Mouse (Mus musculus) lung, postnatal 0 days (tissue): ENCODE data around the gene Pdrg1. TPM values are rescaled to one million over a fixed set of nuclear protein-coding genes. Genes with fewer than 3 reads are reported as not detected.

Source experiments
- ATAC-seq: fragments of 200-750 bp; cut with Nextera tagmentation; 2 replicates; pipeline ENCODE4 v1.8.0; 2017; ENCODE audit warnings: moderate library complexity
- DNase-seq: peaks from one replicate; pipeline ENCODE4 v3.0.0-alpha.2; 2016; ENCODE audit warnings: low spot score
- H3K27ac ChIP-seq: fragments of 300-500 bp; sonication (generic); 2 replicates; pipeline ENCODE4 v1.5.1; 2014; ENCODE audit warnings: antibody characterized with exemption, mild to moderate bottlenecking, low read length, mixed read lengths
- H3K27me3 ChIP-seq: fragments of 300-500 bp; sonication (generic); replicated peaks from 2 replicates; pipeline ENCODE4 v1.6.1; 2014; ENCODE audit warnings: low read length, mixed read lengths; ENCODE audit not compliant: insufficient read depth
- H3K36me3 ChIP-seq: fragments of 300-500 bp; sonication (generic); 2 replicates; pipeline ENCODE4 v1.6.1; 2014; ENCODE audit warnings: low read length, mixed read lengths; ENCODE audit not compliant: insufficient read depth
- H3K4me1 ChIP-seq: fragments of 300-500 bp; sonication (generic); 2 replicates; pipeline ENCODE4 v1.6.1; 2014; ENCODE audit warnings: antibody characterized with exemption, low read depth, low read length, mixed read lengths; ENCODE audit not compliant: insufficient read depth
- H3K4me2 ChIP-seq: fragments of 300-500 bp; sonication (generic); replicated peaks from 2 replicates; pipeline ENCODE4 v1.6.1; 2014; ENCODE audit warnings: low read depth, mild to moderate bottlenecking, low read length, moderate library complexity, mixed read lengths
- H3K4me3 ChIP-seq: fragments of 300-500 bp; sonication (generic); 2 replicates; pipeline ENCODE4 v1.5.1; 2014; ENCODE audit warnings: low read depth, low read length
- H3K9ac ChIP-seq: fragments of 300-500 bp; sonication (generic); replicated peaks from 2 replicates; pipeline ENCODE4 v1.6.1; 2014; ENCODE audit warnings: low read depth, mild to moderate bottlenecking
- H3K9me3 ChIP-seq: fragments of 300-500 bp; sonication (generic); 2 replicates; pipeline ENCODE4 v1.6.1; 2016; ENCODE audit warnings: low read length, mixed read lengths
- CTCF ChIP-seq: IDR thresholded peaks from 2 replicates; pipeline ENCODE4 v1.5.1; 2016; ENCODE audit warnings: antibody characterized with exemption, mild to moderate bottlenecking
- EP300 ChIP-seq: IDR thresholded peaks from 2 replicates; pipeline ENCODE4 v1.6.1; 2016; ENCODE audit warnings: antibody characterized with exemption, mild to moderate bottlenecking, control low read depth
- WGBS: fragments of 180-500 bp; shearing (Covaris S2); extraction: QIAGEN DNeasy Blood & Tissue Kit; methylation state at CpG from one replicate; pipeline ENCODE4 v1.1.7; 2014; 5-methylcytosine and 5-hydroxymethylcytosine counted together
- polyA plus RNA-seq: library from polyadenylated mRNA; unstranded; fragments of >200 nt; fragmentation: Nextera tagmentation; extraction: Ambion mirVana; gene quantifications from 2 replicates; pipeline ENCODE4 v1.2.1, GENCODE M21; 2015

Pdrg1 gene
- polyA plus RNA-seq, 1 experiment from 2014 or later: 76.6 TPM

GRCm38 (mm10) chr2:153047828-153048465 lies 32.7 kb upstream of the Pdrg1 start:
- ATAC-seq (peak; percentile 26; the same call in 1 of the 2 replicates), DNase-seq (peak; percentile 44)
- Histone ChIP-seq H3K9me3 (no peaks in the 10 kb centered on the region), H3K4me1 (no peaks in the 10 kb centered on the region), H3K4me3 (no peak overlapping the region), H3K4me2 (no peak overlapping the region), H3K27ac (no peak overlapping the region), H3K9ac (no peak overlapping the region), H3K36me3 (no peaks in the 10 kb centered on the region), H3K27me3 (peaks cover 11% of the 10 kb centered on the region; the same call in 1 of the 2 replicates)
- WGBS: 36% methylated on average over 17 of the region's 17 CpGs
- TF ChIP-seq EP300 (no peak), CTCF (peak; percentile 88)

- H3K9me3 ChIP-seq: no peaks in the 10 kb centered on the region
- H3K9ac ChIP-seq: no peak overlapping the region
- H3K4me1 ChIP-seq: no peaks in the 10 kb centered on the region
- H3K27ac ChIP-seq: no peak overlapping the region
- ATAC-seq: no peak
- H3K4me3 ChIP-seq: no peak overlapping the region
- TF ChIP-seq EP300: no peak
- TF ChIP-seq CTCF: no peak
- no peak overlapping the region for H3K4me2 ChIP-seq
- WGBS: 21% methylated on average over 8 of the region's 8 CpGs
- H3K27me3 ChIP-seq: no peaks in the 10 kb centered on the region
- no peak for DNase-seq
- no peaks in the 10 kb centered on the region for H3K36me3 ChIP-seq
Observed at GRCm38 (mm10) chr2:153045884-153046299, 30.7 kb upstream of the Pdrg1 start.

GRCm38 (mm10) chr2:153043886-153044285 lies 28.7 kb upstream of the Pdrg1 start:
- H3K4me2 ChIP-seq: no peak overlapping the region
- no peaks in the 10 kb centered on the region for H3K27me3 ChIP-seq
- 39% methylated on average over 3 of the region's 3 CpGs for WGBS
- DNase-seq: no peak
- no peaks in the 10 kb centered on the region for H3K9me3 ChIP-seq
- H3K36me3 ChIP-seq: no peaks in the 10 kb centered on the region
- H3K9ac ChIP-seq: no peak overlapping the region
- ATAC-seq: no peak
- no peak overlapping the region for H3K27ac ChIP-seq
- H3K4me1 ChIP-seq: no peaks in the 10 kb centered on the region
- no peak for TF ChIP-seq EP300
- no peak for TF ChIP-seq CTCF
- H3K4me3 ChIP-seq: no peak overlapping the region

- H3K36me3 ChIP-seq: no peaks in the 10 kb centered on the region
- no peak for TF ChIP-seq CTCF
- TF ChIP-seq EP300: no peak
- peaks cover 14% of the 10 kb centered on the region for H3K27me3 ChIP-seq
- no peaks in the 10 kb centered on the region for H3K4me1 ChIP-seq
- no peak overlapping the region for H3K4me2 ChIP-seq
- WGBS: 14% methylated on average over 2 of the region's 2 CpGs
- H3K9ac ChIP-seq: no peak overlapping the region
- ATAC-seq (no peak), DNase-seq (no peak)
- no peak overlapping the region for H3K4me3 ChIP-seq
- no peaks in the 10 kb centered on the region for H3K9me3 ChIP-seq
- H3K27ac ChIP-seq: no peak overlapping the region
Observed at GRCm38 (mm10) chr2:153036690-153037089, 21.5 kb upstream of the Pdrg1 start.

- ATAC-seq: no peak
Observed at GRCm38 (mm10) chr2:153033545-153034230, 18.5 kb upstream of the Pdrg1 start.

GRCm38 (mm10) chr2:153032973-153033372 lies 17.7 kb upstream of the Pdrg1 start:
- TF ChIP-seq CTCF (no peak), EP300 (no peak)
- H3K27me3 ChIP-seq: peaks cover 24% of the 10 kb centered on the region
- ATAC-seq (no peak), DNase-seq (no peak)
- H3K4me3 ChIP-seq: no peak overlapping the region
- no peaks in the 10 kb centered on the region for H3K4me1 ChIP-seq
- H3K36me3 ChIP-seq: no peaks in the 10 kb centered on the region
- no peak overlapping the region for H3K9ac ChIP-seq
- no peak overlapping the region for H3K4me2 ChIP-seq
- H3K9me3 ChIP-seq: no peaks in the 10 kb centered on the region
- no peak overlapping the region for H3K27ac ChIP-seq
- 21% methylated on average over 4 of the region's 4 CpGs for WGBS

More at GRCm38 (mm10) chr2:153033545-153034230, 18.5 kb upstream of the Pdrg1 start:
- Histone ChIP-seq H3K4me3 (no peak overlapping the region), H3K27me3 (peaks cover 24% of the 10 kb centered on the region), H3K36me3 (no peaks in the 10 kb centered on the region), H3K4me2 (no peak overlapping the region), H3K9me3 (no peaks in the 10 kb centered on the region), H3K4me1 (no peaks in the 10 kb centered on the region), H3K27ac (no peak overlapping the region), H3K9ac (no peak overlapping the region)
- WGBS: 63% methylated on average over 5 of the region's 5 CpGs
- no peak for DNase-seq
- TF ChIP-seq CTCF (no peak), EP300 (no peak)
